Mouse (Mus musculus): ENCODE data around the gene 2310034G01Rik. TPM values are rescaled to one million over a fixed set of nuclear protein-coding genes. Genes with fewer than 3 reads are reported as not detected.

2310034G01Rik gene
- polyA plus RNA-seq, 2 experiments from 2014 or later, result 0.23 TPM; not detected in 1

GRCm38 (mm10) chr19:46328081-46329030 is 21.7 kb downstream of the 2310034G01Rik start, which contains the start of gene Fbxl15:
Fbxl15 (plus strand) TSS chr19:46328184.
- peak; percentile 78 for ATAC-seq

- no peak for ATAC-seq
Measured at GRCm38 (mm10) chr19:46327531-46328064, 22.5 kb downstream of the 2310034G01Rik start.

GRCm38 (mm10) chr19:46326756-46327305 is 23.3 kb downstream of the 2310034G01Rik start, which contains the start of gene Psd:
Psd (minus strand) TSS chr19:46327156.
- ATAC-seq, result no peak

- ATAC-seq, result no peak
Measured at GRCm38 (mm10) chr19:46326019-46326755, 23.9 kb downstream of the 2310034G01Rik start.

- ATAC-seq, result no peak
Measured at GRCm38 (mm10) chr19:46324918-46325317, 25.2 kb downstream of the 2310034G01Rik start.

GRCm38 (mm10) chr19:46324366-46324765 is 25.7 kb downstream of the 2310034G01Rik start:
- ATAC-seq, result no peak

GRCm38 (mm10) chr19:46323716-46324115 is 26.4 kb downstream of the 2310034G01Rik start:
- ATAC-seq, result no peak

GRCm38 (mm10) chr19:46322996-46323572 is 27.0 kb downstream of the 2310034G01Rik start:
- ATAC-seq, result no peak

- no peak for ATAC-seq
Measured at GRCm38 (mm10) chr19:46322144-46322995, 27.7 kb downstream of the 2310034G01Rik start.

- ATAC-seq, result peak; percentile 41
Measured at GRCm38 (mm10) chr19:46321101-46321943, 28.8 kb downstream of the 2310034G01Rik start.

- no peak for ATAC-seq
Measured at GRCm38 (mm10) chr19:46320076-46320785, 29.9 kb downstream of the 2310034G01Rik start.

- ATAC-seq, result no peak
Measured at GRCm38 (mm10) chr19:46318586-46319378, 31.3 kb downstream of the 2310034G01Rik start.

- no peak for ATAC-seq
Measured at GRCm38 (mm10) chr19:46318031-46318471, 32.1 kb downstream of the 2310034G01Rik start.

GRCm38 (mm10) chr19:46317546-46317885 is 32.6 kb downstream of the 2310034G01Rik start:
- no peak for ATAC-seq

- peak; percentile 49 for ATAC-seq
Measured at GRCm38 (mm10) chr19:46316846-46317545, 33.1 kb downstream of the 2310034G01Rik start.

- no peak for ATAC-seq
Measured at GRCm38 (mm10) chr19:46315752-46316610, 34.1 kb downstream of the 2310034G01Rik start.
